Mouse (Mus musculus): ENCODE data around the gene Eml3.

Gene Eml3

GRCm38 (mm10) chr19:8914212-8914611, 15.1 kb upstream of the Eml3 start:
- no peak for DNase-seq (ENCODE audit: low read depth in 1 of 2, low spot score in 2 of 2)

- no peak for DNase-seq (ENCODE audit: low read depth in 1 of 2, low spot score in 2 of 2)
These were observed 10.4 kb upstream of the Eml3 start for GRCm38 (mm10) chr19:8919000-8919399.

GRCm38 (mm10) chr19:8919684-8920072, 9.7 kb upstream of the Eml3 start:
- no peak for DNase-seq (ENCODE audit: low read depth in 1 of 2, low spot score in 2 of 2)

GRCm38 (mm10) chr19:8920073-8920736, 9.1 kb upstream of the Eml3 start, which contains the start of gene B3gat3:
Gene B3gat3, plus strand, starts transcription at chr19:8920374.
- DNase-seq (ENCODE audit: low read depth in 1 of 2, low spot score in 2 of 2): peak; percentile 68 to 81

GRCm38 (mm10) chr19:8920836-8921291, 8.5 kb upstream of the Eml3 start:
- no peak for DNase-seq (ENCODE audit: low read depth in 1 of 2, low spot score in 2 of 2)

- no peak for DNase-seq (ENCODE audit: low read depth in 1 of 2, low spot score in 2 of 2)
These were observed 7.6 kb upstream of the Eml3 start for GRCm38 (mm10) chr19:8921741-8922140.

GRCm38 (mm10) chr19:8926766-8927165, 2.6 kb upstream of the Eml3 start:
- no peak for DNase-seq (ENCODE audit: low read depth in 1 of 2, low spot score in 2 of 2)

- no peak for DNase-seq (ENCODE audit: low read depth in 1 of 2, low spot score in 2 of 2)
These were observed 1.3 kb upstream of the Eml3 start for GRCm38 (mm10) chr19:8927891-8928525.

GRCm38 (mm10) chr19:8928689-8929223, 596 bp upstream of the Eml3 start:
- no peak for DNase-seq (ENCODE audit: low read depth in 1 of 2, low spot score in 2 of 2)

- DNase-seq (ENCODE audit: low read depth in 1 of 2, low spot score in 2 of 2): no peak
These were observed 765 bp downstream of the Eml3 start for GRCm38 (mm10) chr19:8930117-8930516.

- no peak for DNase-seq (ENCODE audit: low read depth in 1 of 2, low spot score in 2 of 2)
These were observed 1.4 kb downstream of the Eml3 start for GRCm38 (mm10) chr19:8930771-8931170.

- no peak for DNase-seq (ENCODE audit: low read depth in 1 of 2, low spot score in 2 of 2)
These were observed 7.4 kb downstream of the Eml3 start for GRCm38 (mm10) chr19:8936736-8937135.

- DNase-seq (ENCODE audit: low read depth in 1 of 2, low spot score in 2 of 2): no peak
These were observed 11.3 kb downstream of the Eml3 start for GRCm38 (mm10) chr19:8940526-8941133.

GRCm38 (mm10) chr19:8941136-8941514, 11.8 kb downstream of the Eml3 start:
- DNase-seq (ENCODE audit: low read depth in 1 of 2, low spot score in 2 of 2): no peak

- peak; percentile 84 to 86 for DNase-seq (ENCODE audit: low read depth in 1 of 2, low spot score in 2 of 2)
These were observed 12.3 kb downstream of the Eml3 start, which contains the start of gene Mta2 for GRCm38 (mm10) chr19:8941515-8942217. Gene Mta2, plus strand, starts transcription at chr19:8941875.

- DNase-seq (ENCODE audit: low read depth in 1 of 2, low spot score in 2 of 2): no peak
These were observed 13.1 kb downstream of the Eml3 start for GRCm38 (mm10) chr19:8942276-8942964.

GRCm38 (mm10) chr19:8943047-8943446, 13.7 kb downstream of the Eml3 start:
- DNase-seq (ENCODE audit: low read depth in 1 of 2, low spot score in 2 of 2): no peak

GRCm38 (mm10) chr19:8944062-8944461, 14.7 kb downstream of the Eml3 start:
- no peak for DNase-seq (ENCODE audit: low read depth in 1 of 2, low spot score in 2 of 2)

GRCm38 (mm10) chr19:8944750-8945149, 15.4 kb downstream of the Eml3 start:
- no peak for DNase-seq (ENCODE audit: low read depth in 1 of 2, low spot score in 2 of 2)

- no peak for DNase-seq (ENCODE audit: low read depth in 1 of 2, low spot score in 2 of 2)
These were observed 15.9 kb downstream of the Eml3 start for GRCm38 (mm10) chr19:8945251-8945650.

GRCm38 (mm10) chr19:8946929-8947328, 17.6 kb downstream of the Eml3 start:
- DNase-seq (ENCODE audit: low read depth in 1 of 2, low spot score in 2 of 2): no peak

Data from monocyte, adult 2 months (primary cell).